Mouse (Mus musculus): ENCODE results near the gene Adamts7. TPM values are rescaled to one million over a fixed set of nuclear protein-coding genes. Genes with fewer than 3 reads are reported as not detected.

The Adamts7 gene
- polyA plus RNA-seq, 1 experiment: 4.6 TPM

DNA sequence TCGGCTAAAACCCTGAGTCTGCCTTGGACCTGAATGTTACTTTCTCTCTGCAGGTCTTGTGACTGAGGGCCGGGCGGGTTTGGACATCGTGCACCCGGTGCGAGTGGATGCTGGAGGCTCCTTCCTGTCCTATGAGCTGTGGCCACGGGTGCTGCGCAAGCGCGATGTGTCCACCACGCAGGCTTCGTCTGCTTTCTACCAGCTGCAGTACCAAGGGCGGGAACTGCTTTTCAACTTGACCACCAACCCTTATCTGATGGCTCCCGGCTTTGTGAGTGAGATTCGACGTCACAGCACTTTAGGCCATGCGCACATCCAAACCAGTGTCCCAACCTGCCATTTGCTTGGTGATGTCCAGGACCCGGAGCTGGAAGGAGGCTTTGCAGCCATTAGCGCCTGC, 8.6 kb downstream of the Adamts7 start:
- TF ChIP-seq CTCF (IDR thresholded peaks at IDR 0.05; ENCODE audit: extremely low read depth, insufficient read depth, insufficient read length, insufficient replicate concordance) (no peak), POLR2A (IDR thresholded peaks at IDR 0.05; ENCODE audit: low read depth, low read length) (no peak)
- H3K27ac ChIP-seq (ENCODE audit: insufficient read depth, low read length): no peak overlapping the region
- DNase-seq (ENCODE audit: low read depth in 1 of 2, low spot score in 2 of 2): no peak
- no peaks in the 10 kb centered on the region for H3K4me1 ChIP-seq (ENCODE audit: control insufficient read depth, insufficient read depth, insufficient read length)
- no peaks in the 10 kb centered on the region for H3K27me3 ChIP-seq (ENCODE audit: control insufficient read depth, insufficient read depth, low read length)
- no peak overlapping the region for H3K4me3 ChIP-seq (ENCODE audit: extremely low read depth, insufficient read depth, insufficient read length)
- 93% methylated on average over 19 of the region's 19 CpGs for WGBS
- H3K36me3 ChIP-seq (ENCODE audit: control insufficient read depth, insufficient read depth, low read length): no peaks in the 10 kb centered on the region

DNA sequence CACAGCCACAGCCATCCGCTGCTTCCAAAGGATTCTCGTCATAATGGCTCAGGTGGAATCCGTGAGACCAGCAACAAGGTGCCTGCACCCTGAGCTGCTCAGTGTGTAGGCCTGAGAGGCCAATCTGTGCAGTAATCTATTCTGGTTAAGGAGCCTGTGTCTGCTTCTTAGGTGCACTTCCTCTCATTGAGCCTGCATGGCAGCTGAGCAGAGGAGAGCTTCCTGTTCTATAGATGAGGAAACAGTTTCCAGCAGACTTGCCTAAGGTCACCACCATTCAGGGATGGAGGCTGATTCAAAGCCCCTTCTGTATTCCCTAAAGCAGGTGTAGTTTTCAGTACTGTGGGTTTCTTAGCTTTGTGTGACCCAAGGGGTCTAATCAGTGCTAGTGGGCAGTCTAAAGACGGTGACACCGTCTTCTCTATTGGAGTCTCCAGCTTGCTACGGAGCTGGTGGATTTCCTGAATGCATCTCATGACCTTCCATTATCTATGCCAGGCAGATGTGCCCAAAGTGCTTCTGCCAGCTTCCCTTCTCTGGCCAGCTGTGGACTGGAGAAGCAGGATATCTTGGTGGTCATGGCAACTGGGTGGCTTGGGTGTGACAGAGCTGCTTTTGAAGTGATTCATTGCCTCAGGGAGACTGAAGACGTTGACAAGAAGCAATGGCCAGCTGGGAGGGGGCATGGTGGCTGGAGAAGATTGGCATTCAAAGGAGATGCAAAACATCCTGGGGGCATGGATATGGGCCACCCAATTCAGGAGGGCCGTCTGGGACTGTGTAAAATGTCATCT, 9.9 kb downstream of the Adamts7 start:
- DNase-seq (ENCODE audit: low read depth in 1 of 2, low spot score in 2 of 2): no peak
- WGBS: 75% methylated on average over 8 of the region's 8 CpGs
- H3K36me3 ChIP-seq (ENCODE audit: control insufficient read depth, insufficient read depth, low read length): no peaks in the 10 kb centered on the region
- no peak overlapping the region for H3K4me3 ChIP-seq (ENCODE audit: extremely low read depth, insufficient read depth, insufficient read length)
- H3K27ac ChIP-seq (ENCODE audit: insufficient read depth, low read length): no peak overlapping the region
- TF ChIP-seq POLR2A (IDR thresholded peaks at IDR 0.05; ENCODE audit: low read depth, low read length) (no peak), CTCF (IDR thresholded peaks at IDR 0.05; ENCODE audit: extremely low read depth, insufficient read depth, insufficient read length, insufficient replicate concordance) (no peak)
- H3K4me1 ChIP-seq (ENCODE audit: control insufficient read depth, insufficient read depth, insufficient read length): no peaks in the 10 kb centered on the region
- no peaks in the 10 kb centered on the region for H3K27me3 ChIP-seq (ENCODE audit: control insufficient read depth, insufficient read depth, low read length)

DNA sequence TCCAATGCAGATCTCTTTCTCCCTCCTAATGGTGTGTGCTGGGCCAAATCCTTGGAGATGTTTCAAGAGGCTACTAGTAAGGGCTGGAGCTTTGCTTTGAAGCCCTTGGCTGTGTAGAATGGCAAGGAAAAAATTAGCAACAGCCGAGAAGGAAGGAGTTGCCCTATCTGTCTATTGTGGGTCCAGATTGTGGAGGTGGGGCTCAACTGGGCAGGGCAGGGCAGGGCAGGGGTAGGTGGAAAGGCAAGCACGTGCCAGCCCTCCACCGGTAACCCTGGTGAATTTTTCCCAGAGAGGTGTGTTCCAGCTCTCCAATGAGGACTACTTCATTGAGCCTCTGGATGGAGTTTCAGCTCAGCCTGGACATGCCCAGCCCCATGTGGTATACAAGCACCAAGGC, 10.5 kb downstream of the Adamts7 start:
- Histone ChIP-seq H3K4me3 (ENCODE audit: extremely low read depth, insufficient read depth, insufficient read length) (no peak overlapping the region), H3K4me1 (ENCODE audit: control insufficient read depth, insufficient read depth, insufficient read length) (no peaks in the 10 kb centered on the region), H3K36me3 (ENCODE audit: control insufficient read depth, insufficient read depth, low read length) (no peaks in the 10 kb centered on the region), H3K27me3 (ENCODE audit: control insufficient read depth, insufficient read depth, low read length) (no peaks in the 10 kb centered on the region), H3K27ac (ENCODE audit: insufficient read depth, low read length) (no peak overlapping the region)
- no peak for TF ChIP-seq CTCF (IDR thresholded peaks at IDR 0.05; ENCODE audit: extremely low read depth, insufficient read depth, insufficient read length, insufficient replicate concordance)
- no peak for TF ChIP-seq POLR2A (IDR thresholded peaks at IDR 0.05; ENCODE audit: low read depth, low read length)
- WGBS: 95% methylated on average over 3 of the region's 3 CpGs
- DNase-seq (ENCODE audit: low read depth in 1 of 2, low spot score in 2 of 2): no peak

DNA sequence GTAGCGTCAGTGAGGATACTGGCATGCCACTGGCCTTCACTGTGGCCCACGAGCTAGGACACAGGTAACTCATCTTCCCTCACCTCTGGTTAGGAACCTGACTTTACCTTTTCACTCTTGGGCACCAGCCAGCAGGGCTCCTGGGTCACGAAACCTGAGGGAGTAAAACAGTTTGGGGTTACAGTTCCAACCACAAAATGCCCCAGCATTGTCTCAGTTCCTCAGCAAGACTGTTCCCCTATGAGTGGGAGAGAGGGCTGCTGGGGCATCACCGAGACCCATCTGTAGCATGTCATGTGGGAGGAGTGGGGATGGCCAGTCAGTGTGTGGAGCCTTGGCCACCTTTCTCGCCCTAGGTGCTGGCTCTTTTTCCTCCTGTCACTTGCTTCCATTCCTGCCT, 16.5 kb downstream of the Adamts7 start:
- WGBS: 62% methylated on average over 5 of the region's 5 CpGs
- no peaks in the 10 kb centered on the region for H3K36me3 ChIP-seq (ENCODE audit: control insufficient read depth, insufficient read depth, low read length)
- H3K27me3 ChIP-seq (ENCODE audit: control insufficient read depth, insufficient read depth, low read length): no peaks in the 10 kb centered on the region
- H3K4me3 ChIP-seq (ENCODE audit: extremely low read depth, insufficient read depth, insufficient read length): no peak overlapping the region
- no peak for TF ChIP-seq POLR2A (IDR thresholded peaks at IDR 0.05; ENCODE audit: low read depth, low read length)
- TF ChIP-seq CTCF (IDR thresholded peaks at IDR 0.05; ENCODE audit: extremely low read depth, insufficient read depth, insufficient read length, insufficient replicate concordance): no peak
- no peak for DNase-seq (ENCODE audit: low read depth in 1 of 2, low spot score in 2 of 2)
- H3K4me1 ChIP-seq (ENCODE audit: control insufficient read depth, insufficient read depth, insufficient read length): no peaks in the 10 kb centered on the region
- no peak overlapping the region for H3K27ac ChIP-seq (ENCODE audit: insufficient read depth, low read length)

DNA sequence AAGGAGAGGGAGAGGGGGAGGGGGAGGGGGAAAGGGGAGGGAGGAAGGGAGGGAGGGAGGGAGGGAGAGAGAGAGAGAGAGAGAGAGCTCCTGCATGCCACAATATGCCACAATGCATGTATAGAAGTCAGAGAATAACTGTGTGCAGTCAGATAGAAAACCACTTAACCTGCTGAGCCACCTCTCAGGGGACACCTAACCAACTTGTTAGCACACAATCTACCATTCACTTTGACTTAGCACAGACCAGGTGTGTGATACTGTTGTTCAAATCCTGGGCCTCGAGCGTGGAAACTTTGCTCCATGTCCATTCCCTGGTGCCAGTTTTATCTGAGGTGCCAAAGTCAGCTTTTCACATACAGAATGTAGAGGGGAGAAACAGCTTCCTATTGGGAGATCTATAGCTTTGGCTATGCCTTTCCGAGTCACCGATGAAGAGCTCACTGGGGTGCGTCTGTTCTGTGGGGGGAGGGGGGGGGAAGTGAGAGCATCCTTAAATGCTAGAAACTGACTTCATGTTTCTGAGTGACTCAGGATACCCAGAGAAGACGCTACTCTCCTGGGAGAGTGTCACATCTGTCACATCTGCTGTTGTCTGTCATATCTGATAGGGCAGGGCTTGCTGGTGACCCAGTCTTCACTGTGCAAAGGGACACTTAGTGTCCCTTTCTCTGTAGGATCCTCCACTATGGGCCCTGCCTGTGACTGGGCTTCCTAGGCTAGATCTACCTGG, 19.0 kb downstream of the Adamts7 start:
- TF ChIP-seq CTCF (IDR thresholded peaks at IDR 0.05; ENCODE audit: extremely low read depth, insufficient read depth, insufficient read length, insufficient replicate concordance): no peak
- TF ChIP-seq POLR2A (IDR thresholded peaks at IDR 0.05; ENCODE audit: low read depth, low read length): no peak
- H3K36me3 ChIP-seq (ENCODE audit: control insufficient read depth, insufficient read depth, low read length): no peaks in the 10 kb centered on the region
- WGBS: 34% methylated on average over 6 of the region's 6 CpGs
- H3K27ac ChIP-seq (ENCODE audit: insufficient read depth, low read length): no peak overlapping the region
- no peak overlapping the region for H3K4me3 ChIP-seq (ENCODE audit: extremely low read depth, insufficient read depth, insufficient read length)
- H3K27me3 ChIP-seq (ENCODE audit: control insufficient read depth, insufficient read depth, low read length): no peaks in the 10 kb centered on the region
- no peaks in the 10 kb centered on the region; the same call in 1 of the 2 replicates for H3K4me1 ChIP-seq (ENCODE audit: control insufficient read depth, insufficient read depth, insufficient read length)
- DNase-seq (ENCODE audit: low read depth in 1 of 2, low spot score in 2 of 2): no peak

DNA sequence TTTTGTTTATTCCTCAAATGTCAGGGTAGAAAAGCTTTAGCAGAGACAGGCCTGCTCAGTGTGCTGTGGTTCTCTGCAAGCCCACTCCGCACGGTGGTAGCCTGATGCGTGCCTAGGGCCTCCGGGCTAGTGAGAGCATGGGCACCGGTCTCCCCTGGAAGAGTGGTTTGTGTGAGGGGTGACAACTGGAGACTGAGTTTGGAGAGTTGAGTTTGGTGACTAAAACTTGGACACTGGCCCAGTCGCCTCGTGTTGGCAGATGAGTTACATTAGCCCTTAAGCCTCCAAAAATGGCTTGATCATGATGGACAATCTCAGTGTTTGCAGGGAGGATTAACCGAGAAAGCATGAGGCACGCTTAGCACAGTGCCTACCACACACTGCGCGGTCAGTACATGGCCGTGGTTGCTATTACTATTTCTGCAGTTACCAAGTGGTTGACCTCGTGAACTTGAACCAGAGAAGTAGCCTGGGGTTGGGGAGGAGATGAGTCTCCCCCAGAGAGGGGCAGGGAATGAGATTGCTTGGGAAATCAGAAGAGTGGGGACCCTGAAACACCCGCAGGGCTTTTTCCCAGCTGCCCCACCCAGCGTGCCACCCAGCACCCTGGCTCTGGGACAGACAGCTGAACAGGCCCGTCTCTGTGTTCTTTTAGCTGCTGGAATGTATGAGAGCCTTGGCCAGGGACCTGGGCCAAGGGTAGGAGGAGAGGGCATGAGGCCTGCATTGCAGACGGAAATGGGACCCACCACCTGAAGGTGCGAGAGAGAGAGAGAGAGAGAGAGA, 20.0 kb downstream of the Adamts7 start:
- Histone ChIP-seq H3K27ac (ENCODE audit: insufficient read depth, low read length) (no peak overlapping the region), H3K36me3 (ENCODE audit: control insufficient read depth, insufficient read depth, low read length) (no peaks in the 10 kb centered on the region), H3K4me3 (ENCODE audit: extremely low read depth, insufficient read depth, insufficient read length) (no peak overlapping the region), H3K27me3 (ENCODE audit: control insufficient read depth, insufficient read depth, low read length) (no peaks in the 10 kb centered on the region), H3K4me1 (ENCODE audit: control insufficient read depth, insufficient read depth, insufficient read length) (no peaks in the 10 kb centered on the region; the same call in 1 of the 2 replicates)
- no peak for DNase-seq (ENCODE audit: low read depth in 1 of 2, low spot score in 2 of 2)
- no peak for TF ChIP-seq POLR2A (IDR thresholded peaks at IDR 0.05; ENCODE audit: low read depth, low read length)
- no peak for TF ChIP-seq CTCF (IDR thresholded peaks at IDR 0.05; ENCODE audit: extremely low read depth, insufficient read depth, insufficient read length, insufficient replicate concordance)
- WGBS: 88% methylated on average over 18 of the region's 18 CpGs

All from spleen, adult 2 months (tissue).